Mouse (Mus musculus) midbrain, embryonic 14.5 days (tissue): ENCODE data around the gene Crebrf. TPM values are rescaled to one million over a fixed set of nuclear protein-coding genes. Genes with fewer than 3 reads are reported as not detected.

ENCODE experiments used
- ATAC-seq: fragments of 200-750 bp; cut with Nextera tagmentation; 2 replicates; pipeline ENCODE4 v1.8.0; 2017; ENCODE audit warnings: moderate number of reproducible peaks, moderate library complexity; ENCODE audit not compliant: low FRiP score, low TSS enrichment
- DNase-seq: peaks from one replicate; pipeline ENCODE4 v3.0.0-alpha.2; 2015
- H3K27ac ChIP-seq: fragments of 300-500 bp; sonication (generic); replicated peaks from 2 replicates; pipeline ENCODE4 v1.5.1; 2014; ENCODE audit warnings: mild to moderate bottlenecking, low read depth, low read length, moderate library complexity
- H3K27me3 ChIP-seq: fragments of 300-500 bp; sonication (generic); 2 replicates; pipeline ENCODE4 v1.6.1; 2014; ENCODE audit warnings: low read length, control low read depth, mixed read lengths; ENCODE audit not compliant: control insufficient read depth, insufficient read depth
- H3K36me3 ChIP-seq: fragments of 300-500 bp; sonication (generic); 2 replicates; pipeline ENCODE4 v1.6.1; 2014; ENCODE audit warnings: low read length, control low read depth; ENCODE audit not compliant: control insufficient read depth, insufficient read depth
- H3K4me1 ChIP-seq: fragments of 300-500 bp; sonication (generic); 2 replicates; pipeline ENCODE4 v1.6.1; 2014; ENCODE audit warnings: mild to moderate bottlenecking, antibody characterized with exemption, low read length, control low read depth; ENCODE audit not compliant: control insufficient read depth, insufficient read depth
- H3K4me2 ChIP-seq: fragments of 300-500 bp; sonication (generic); 2 replicates; pipeline ENCODE4 v1.6.1; 2014; ENCODE audit warnings: mild to moderate bottlenecking, low read length, moderate library complexity
- H3K4me3 ChIP-seq: fragments of 300-500 bp; sonication (generic); replicated peaks from 2 replicates; pipeline ENCODE4 v1.5.1; 2014; ENCODE audit warnings: low read depth, low read length
- H3K9ac ChIP-seq: fragments of 300-500 bp; sonication (generic); replicated peaks from 2 replicates; pipeline ENCODE4 v1.6.1; 2014; ENCODE audit warnings: mild to moderate bottlenecking, low read length, moderate library complexity
- H3K9me3 ChIP-seq: fragments of 300-500 bp; sonication (generic); 2 replicates; pipeline ENCODE4 v1.6.1; 2016; ENCODE audit warnings: low read length, control low read depth, mixed read lengths; ENCODE audit not compliant: control insufficient read depth
- WGBS: fragments of 180-500 bp; shearing (Covaris S2); extraction: QIAGEN DNeasy Blood & Tissue Kit; methylation state at CpG from one replicate; pipeline ENCODE4 v1.1.7; 2014; 5-methylcytosine and 5-hydroxymethylcytosine counted together
- polyA plus RNA-seq: library from polyadenylated mRNA; unstranded; fragments of >200 nt; fragmentation: Nextera tagmentation; extraction: Ambion mirVana; gene quantifications from 2 replicates; pipeline ENCODE4 v1.2.1, GENCODE M21; 2014

The Crebrf gene
- polyA plus RNA-seq, 1 experiment from 2014 or later, result 18.1 TPM

- Histone ChIP-seq H3K27me3 (no peaks in the 10 kb centered on the region), H3K4me2 (no peak overlapping the region), H3K27ac (peak overlapping the region; percentile 20; the same call in 1 of the 2 replicates), H3K9ac (no peak overlapping the region), H3K4me3 (no peak overlapping the region), H3K9me3 (no peaks in the 10 kb centered on the region), H3K36me3 (peaks cover 14% of the 10 kb centered on the region; the same call in 1 of the 2 replicates), H3K4me1 (no peaks in the 10 kb centered on the region)
- DNase-seq (peak; percentile 47), ATAC-seq (no peak)
- WGBS, result 78% methylated on average over 8 of the region's 8 CpGs
Observed at GRCm38 (mm10) chr17:26688795-26689735, 26.4 kb upstream of the Crebrf start.

GRCm38 (mm10) chr17:26689810-26690209 lies 25.6 kb upstream of the Crebrf start:
- Histone ChIP-seq H3K4me3 (no peak overlapping the region), H3K9ac (no peak overlapping the region), H3K9me3 (no peaks in the 10 kb centered on the region), H3K27ac (peak overlapping the region; percentile 8; the same call in 1 of the 2 replicates), H3K4me1 (no peaks in the 10 kb centered on the region), H3K36me3 (0 out of 2 replicates have a peak, but pooled peaks cover 6% of the 10 kb centered on the region), H3K27me3 (no peaks in the 10 kb centered on the region), H3K4me2 (no peak overlapping the region)
- DNase-seq (no peak), ATAC-seq (no peak)
- WGBS, result 91% methylated on average over 2 of the region's 2 CpGs

DNA sequence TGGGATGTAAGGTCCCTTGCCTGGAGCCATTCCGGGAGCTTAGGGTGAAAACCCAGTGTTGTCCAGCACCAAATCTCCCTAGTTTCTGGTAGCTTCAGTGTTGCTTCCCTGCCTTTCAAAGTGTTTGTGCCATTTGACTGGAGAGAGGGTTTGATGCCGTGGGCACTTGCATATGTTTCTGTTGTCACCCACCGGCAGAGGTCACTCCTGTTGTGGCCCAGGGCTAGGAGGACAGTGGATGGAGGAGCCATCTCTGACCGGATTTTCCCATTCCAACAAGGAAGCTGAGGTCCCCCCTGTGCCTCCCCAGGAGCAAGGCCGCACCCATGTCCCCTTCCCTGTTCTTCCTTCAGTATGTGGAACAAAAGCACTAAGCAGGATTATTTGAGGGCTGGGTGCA lies 25.2 kb upstream of the Crebrf start:
- Histone ChIP-seq H3K27ac (no peak overlapping the region), H3K9me3 (no peaks in the 10 kb centered on the region), H3K4me1 (no peaks in the 10 kb centered on the region), H3K27me3 (no peaks in the 10 kb centered on the region), H3K4me2 (no peak overlapping the region), H3K9ac (no peak overlapping the region), H3K4me3 (no peak overlapping the region), H3K36me3 (peaks cover 5% of the 10 kb centered on the region; the same call in 1 of the 2 replicates)
- no peak for ATAC-seq
- 76% methylated on average over 5 of the region's 5 CpGs for WGBS
- DNase-seq, result no peak

DNA sequence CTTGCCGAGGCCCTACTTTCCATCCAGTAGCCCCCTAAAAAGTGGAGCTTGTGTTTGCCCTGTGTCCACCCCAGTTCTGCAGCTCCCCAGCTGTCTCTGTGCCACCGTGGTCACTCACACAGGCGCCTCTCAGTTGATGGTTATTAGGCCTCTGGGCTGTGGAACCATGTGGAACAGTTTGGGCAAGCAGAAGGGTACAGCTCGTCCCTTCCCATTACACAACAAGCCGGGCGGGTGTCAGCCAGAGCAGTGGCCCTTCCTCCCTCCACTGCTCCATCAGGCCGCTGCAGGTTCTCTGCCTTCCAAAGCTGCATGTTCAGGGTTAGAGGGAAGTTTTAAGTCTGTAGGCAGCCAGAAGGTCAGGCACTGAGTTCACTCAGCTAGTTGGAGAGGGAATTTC lies 24.3 kb upstream of the Crebrf start:
- ATAC-seq, result no peak

DNA sequence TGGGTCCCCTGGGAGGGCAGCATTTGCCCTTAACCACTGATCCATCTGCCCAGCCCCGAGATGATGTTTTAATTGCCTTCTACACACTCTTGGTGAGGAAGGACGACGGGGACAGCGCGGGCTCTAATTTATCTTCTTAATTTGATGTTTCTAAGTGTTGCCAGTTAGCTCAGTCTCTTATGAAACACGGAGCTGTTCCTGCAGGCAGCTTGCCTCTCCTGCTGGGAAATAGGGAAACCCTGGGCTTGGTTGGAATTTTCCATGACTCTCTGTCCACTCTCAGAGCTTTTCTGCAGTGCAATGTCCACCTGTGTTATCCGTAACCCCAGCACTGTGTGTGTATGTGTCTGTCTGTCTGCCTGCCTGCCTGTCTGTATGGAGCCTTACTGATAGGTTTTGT lies 22.0 kb upstream of the Crebrf start:
- Histone ChIP-seq H3K9ac (no peak overlapping the region), H3K4me1 (no peaks in the 10 kb centered on the region), H3K36me3 (peaks cover 33% of the 10 kb centered on the region), H3K4me3 (no peak overlapping the region), H3K27ac (no peak overlapping the region), H3K9me3 (no peaks in the 10 kb centered on the region), H3K4me2 (no peak overlapping the region), H3K27me3 (no peaks in the 10 kb centered on the region)
- no peak for DNase-seq
- no peak for ATAC-seq
- 93% methylated on average over 7 of the region's 7 CpGs for WGBS

More for the DNA sequence above, 24.3 kb upstream of the Crebrf start:
- no peak for DNase-seq
- Histone ChIP-seq H3K4me1 (no peaks in the 10 kb centered on the region), H3K27me3 (no peaks in the 10 kb centered on the region), H3K4me3 (no peak overlapping the region), H3K4me2 (no peak overlapping the region), H3K36me3 (peaks cover 12% of the 10 kb centered on the region), H3K9me3 (no peaks in the 10 kb centered on the region), H3K9ac (no peak overlapping the region), H3K27ac (no peak overlapping the region)
- 93% methylated on average over 7 of the region's 7 CpGs for WGBS

GRCm38 (mm10) chr17:26694171-26694570 lies 21.3 kb upstream of the Crebrf start:
- 79% methylated on average over 7 of the region's 7 CpGs for WGBS
- no peak overlapping the region for H3K27ac ChIP-seq
- H3K36me3 ChIP-seq, result peaks cover 38% of the 10 kb centered on the region
- no peaks in the 10 kb centered on the region for H3K4me1 ChIP-seq
- no peak for ATAC-seq
- H3K9ac ChIP-seq, result no peak overlapping the region
- no peak overlapping the region for H3K4me2 ChIP-seq
- H3K27me3 ChIP-seq, result no peaks in the 10 kb centered on the region
- H3K9me3 ChIP-seq, result no peaks in the 10 kb centered on the region
- no peak overlapping the region for H3K4me3 ChIP-seq
- no peak for DNase-seq

GRCm38 (mm10) chr17:26695193-26695592 lies 20.3 kb upstream of the Crebrf start:
- Histone ChIP-seq H3K4me3 (no peak overlapping the region), H3K4me1 (no peaks in the 10 kb centered on the region), H3K27ac (no peak overlapping the region), H3K27me3 (no peaks in the 10 kb centered on the region), H3K4me2 (no peak overlapping the region), H3K9ac (no peak overlapping the region), H3K36me3 (peaks cover 49% of the 10 kb centered on the region), H3K9me3 (no peaks in the 10 kb centered on the region)
- ATAC-seq, result no peak
- DNase-seq, result no peak
- 97% methylated on average over 3 of the region's 3 CpGs for WGBS

DNA sequence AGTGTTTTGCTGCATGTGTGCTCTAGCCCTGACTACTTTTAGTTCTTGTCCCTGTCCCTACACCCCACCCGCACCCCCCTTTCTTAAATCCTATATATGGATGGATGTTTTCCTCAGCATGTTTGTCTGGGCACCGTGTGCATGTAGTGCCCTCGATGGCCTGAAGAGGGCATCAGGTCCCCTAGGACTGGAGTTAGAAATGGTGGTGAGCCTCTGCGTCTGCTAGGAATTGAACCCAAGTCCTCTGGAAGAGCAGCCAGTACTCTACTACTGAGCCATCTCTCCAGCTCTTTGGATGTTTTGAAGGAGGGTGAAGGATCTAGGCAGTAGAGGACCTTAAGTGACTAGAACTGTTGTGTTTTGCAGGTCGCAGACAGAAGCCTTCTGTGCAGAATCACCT lies 16.6 kb upstream of the Crebrf start:
- Histone ChIP-seq H3K4me3 (no peak overlapping the region), H3K9me3 (no peaks in the 10 kb centered on the region), H3K27ac (no peak overlapping the region), H3K9ac (no peak overlapping the region), H3K4me1 (no peaks in the 10 kb centered on the region), H3K27me3 (no peaks in the 10 kb centered on the region), H3K36me3 (peaks cover 59% of the 10 kb centered on the region), H3K4me2 (no peak overlapping the region)
- no peak for ATAC-seq
- no peak for DNase-seq
- WGBS, result 86% methylated on average over 5 of the region's 5 CpGs
